Mouse (Mus musculus): ENCODE measurements around the gene B3gnt9. TPM values are rescaled to one million over a fixed set of nuclear protein-coding genes. Genes with fewer than 3 reads are reported as not detected.

B3gnt9 gene
- polyA plus RNA-seq (2016; fragmentation: Nextera tagmentation; extraction: Ambion mirVana): 7.1 and 9.1 TPM in 2 replicates

- WGBS: 1% methylated on average over 14 of the region's 14 CpGs
- peak; percentile 49; the same call in 1 of the 2 replicates for ATAC-seq (ENCODE audit: insufficient number of reproducible peaks, insufficient read depth, low FRiP score, low TSS enrichment)
Observed at GRCm38 (mm10) chr8:105254966-105255350, at the start of gene B3gnt9. Gene B3gnt9 (minus strand): TSS chr8:105255153.

GRCm38 (mm10) chr8:105303874-105304273 lies 48.9 kb upstream of the B3gnt9 start:
- 88% methylated on average over 9 of the region's 9 CpGs for WGBS
- H3K36me3 ChIP-seq: peaks cover 76% of the 10 kb centered on the region

More at GRCm38 (mm10) chr8:105254966-105255350, at the start of gene B3gnt9:
- H3K4me1 ChIP-seq: peaks cover 27% of the 10 kb centered on the region
- H3K9me3 ChIP-seq: no peaks in the 10 kb centered on the region
- peak within 1 kb of the TSS; percentile 73; the same call in 1 of the 2 replicates for H3K27ac ChIP-seq
- H3K36me3 ChIP-seq: peaks cover 23% of the 10 kb centered on the region
- peaks cover 43% of the 10 kb centered on the region for H3K27me3 ChIP-seq
- H3K9ac ChIP-seq: peak within 1 kb of the TSS; percentile 72
- H3K4me3 ChIP-seq: peak within 1 kb of the TSS; percentile 66
- H3K4me2 ChIP-seq (replicated peaks): peak within 1 kb of the TSS; percentile 96

GRCm38 (mm10) chr8:105303396-105303795 lies 48.4 kb upstream of the B3gnt9 start:
- ATAC-seq (ENCODE audit: insufficient number of reproducible peaks, insufficient read depth, low FRiP score, low TSS enrichment): no peak
- no peak overlapping the region for H3K27ac ChIP-seq
- H3K27me3 ChIP-seq: no peaks in the 10 kb centered on the region
- no peak overlapping the region for H3K4me2 ChIP-seq (replicated peaks)
- no peak overlapping the region for H3K9ac ChIP-seq
- H3K36me3 ChIP-seq: peaks cover 72% of the 10 kb centered on the region
- WGBS: 87% methylated on average over 8 of the region's 8 CpGs
- H3K4me3 ChIP-seq: no peak overlapping the region
- H3K4me1 ChIP-seq: peaks cover 32% of the 10 kb centered on the region
- no peaks in the 10 kb centered on the region for H3K9me3 ChIP-seq

More at GRCm38 (mm10) chr8:105303874-105304273, 48.9 kb upstream of the B3gnt9 start:
- Histone ChIP-seq H3K9ac (no peak overlapping the region), H3K9me3 (no peaks in the 10 kb centered on the region), H3K4me3 (no peak overlapping the region), H3K4me2 (replicated peaks) (no peak overlapping the region), H3K4me1 (peaks cover 28% of the 10 kb centered on the region), H3K27ac (0 out of 2 replicates have a peak overlapping the region, but pooled peaks have one; percentile 51), H3K27me3 (no peaks in the 10 kb centered on the region)
- no peak for ATAC-seq (ENCODE audit: insufficient number of reproducible peaks, insufficient read depth, low FRiP score, low TSS enrichment)

GRCm38 (mm10) chr8:105299962-105300361 lies 45.0 kb upstream of the B3gnt9 start:
- Histone ChIP-seq H3K27me3 (no peaks in the 10 kb centered on the region), H3K27ac (no peak overlapping the region), H3K36me3 (peaks cover 54% of the 10 kb centered on the region), H3K4me1 (peaks cover 19% of the 10 kb centered on the region), H3K4me3 (no peak overlapping the region), H3K9me3 (no peaks in the 10 kb centered on the region), H3K4me2 (replicated peaks) (no peak overlapping the region), H3K9ac (no peak overlapping the region)
- whole genome bisulfite sequencing: 92% methylated on average over 8 of the region's 8 CpGs
- no peak for ATAC-seq (ENCODE audit: insufficient number of reproducible peaks, insufficient read depth, low FRiP score, low TSS enrichment)

- Histone ChIP-seq H3K36me3 (peaks cover 45% of the 10 kb centered on the region), H3K9me3 (no peaks in the 10 kb centered on the region), H3K4me3 (peak overlapping the region; percentile 96), H3K4me1 (peaks cover 11% of the 10 kb centered on the region), H3K9ac (peak overlapping the region; percentile 93), H3K27ac (no peak overlapping the region), H3K4me2 (replicated peaks) (peak overlapping the region; percentile 98), H3K27me3 (0 out of 2 replicates have a peak, but pooled peaks cover 3% of the 10 kb centered on the region)
- 55% methylated on average over 18 of the region's 18 CpGs for WGBS
- ATAC-seq (ENCODE audit: insufficient number of reproducible peaks, insufficient read depth, low FRiP score, low TSS enrichment): no peak
Observed at GRCm38 (mm10) chr8:105298351-105299252, 43.6 kb upstream of the B3gnt9 start.

GRCm38 (mm10) chr8:105297511-105298192 lies 42.7 kb upstream of the B3gnt9 start, which contains the start of gene E2f4:
Gene E2f4 (plus strand): TSS chr8:105297663.
- no peaks in the 10 kb centered on the region for H3K9me3 ChIP-seq
- H3K4me3 ChIP-seq: peak within 1 kb of the TSS; percentile 96
- H3K4me2 ChIP-seq (replicated peaks): peak within 1 kb of the TSS; percentile 98
- peaks cover 8% of the 10 kb centered on the region; the same call in 1 of the 2 replicates for H3K27me3 ChIP-seq
- ATAC-seq (ENCODE audit: insufficient number of reproducible peaks, insufficient read depth, low FRiP score, low TSS enrichment): peak; percentile 73
- H3K36me3 ChIP-seq: peaks cover 36% of the 10 kb centered on the region
- WGBS: under 1% methylated on average over 53 of the region's 58 CpGs
- H3K9ac ChIP-seq: peak within 1 kb of the TSS; percentile 93
- H3K27ac ChIP-seq: peak within 1 kb of the TSS; percentile 50; the same call in 1 of the 2 replicates
- peaks cover 11% of the 10 kb centered on the region for H3K4me1 ChIP-seq

GRCm38 (mm10) chr8:105295895-105296573 lies 41.1 kb upstream of the B3gnt9 start, which contains the start of gene Exoc3l:
Gene Exoc3l (minus strand): TSS chr8:105296101.
- Histone ChIP-seq H3K27me3 (peaks cover 8% of the 10 kb centered on the region; the same call in 1 of the 2 replicates), H3K9me3 (no peaks in the 10 kb centered on the region), H3K27ac (no peak within 1 kb of the TSS), H3K36me3 (peaks cover 20% of the 10 kb centered on the region), H3K9ac (no peak within 1 kb of the TSS), H3K4me1 (peaks cover 11% of the 10 kb centered on the region), H3K4me2 (replicated peaks) (peak within 1 kb of the TSS; percentile 98), H3K4me3 (peak within 1 kb of the TSS; percentile 96)
- ATAC-seq (ENCODE audit: insufficient number of reproducible peaks, insufficient read depth, low FRiP score, low TSS enrichment): no peak
- WGBS: 66% methylated on average over 11 of the region's 11 CpGs

GRCm38 (mm10) chr8:105295256-105295655 lies 40.3 kb upstream of the B3gnt9 start:
- Histone ChIP-seq H3K9me3 (no peaks in the 10 kb centered on the region), H3K4me1 (peaks cover 17% of the 10 kb centered on the region), H3K36me3 (peaks cover 12% of the 10 kb centered on the region), H3K4me2 (replicated peaks) (no peak overlapping the region), H3K27ac (no peak overlapping the region), H3K4me3 (no peak overlapping the region), H3K9ac (no peak overlapping the region), H3K27me3 (peaks cover 14% of the 10 kb centered on the region)
- no peak for ATAC-seq (ENCODE audit: insufficient number of reproducible peaks, insufficient read depth, low FRiP score, low TSS enrichment)
- WGBS: 73% methylated on average over 11 of the region's 11 CpGs

GRCm38 (mm10) chr8:105294776-105295175 lies 39.8 kb upstream of the B3gnt9 start:
- no peak overlapping the region for H3K4me3 ChIP-seq
- H3K4me2 ChIP-seq (replicated peaks): 0 out of 2 replicates have a peak overlapping the region, but pooled peaks have one; percentile 8
- no peak for ATAC-seq (ENCODE audit: insufficient number of reproducible peaks, insufficient read depth, low FRiP score, low TSS enrichment)
- no peak overlapping the region for H3K27ac ChIP-seq
- peaks cover 22% of the 10 kb centered on the region for H3K4me1 ChIP-seq
- peaks cover 19% of the 10 kb centered on the region for H3K27me3 ChIP-seq
- peaks cover 7% of the 10 kb centered on the region for H3K36me3 ChIP-seq
- H3K9me3 ChIP-seq: no peaks in the 10 kb centered on the region
- H3K9ac ChIP-seq: no peak overlapping the region
- 62% methylated on average over 9 of the region's 9 CpGs for WGBS

GRCm38 (mm10) chr8:105293405-105293804 lies 38.5 kb upstream of the B3gnt9 start:
- H3K36me3 ChIP-seq: no peaks in the 10 kb centered on the region
- H3K4me1 ChIP-seq: peaks cover 22% of the 10 kb centered on the region
- H3K27ac ChIP-seq: no peak overlapping the region
- no peak overlapping the region for H3K4me3 ChIP-seq
- 68% methylated on average over 19 of the region's 19 CpGs for WGBS
- ATAC-seq (ENCODE audit: insufficient number of reproducible peaks, insufficient read depth, low FRiP score, low TSS enrichment): no peak
- no peaks in the 10 kb centered on the region for H3K9me3 ChIP-seq
- no peak overlapping the region for H3K9ac ChIP-seq
- peaks cover 19% of the 10 kb centered on the region for H3K27me3 ChIP-seq
- H3K4me2 ChIP-seq (replicated peaks): no peak overlapping the region

- no peak overlapping the region for H3K27ac ChIP-seq
- WGBS: 78% methylated on average over 7 of the region's 7 CpGs
- ATAC-seq (ENCODE audit: insufficient number of reproducible peaks, insufficient read depth, low FRiP score, low TSS enrichment): no peak
- H3K9ac ChIP-seq: no peak overlapping the region
- peaks cover 24% of the 10 kb centered on the region for H3K4me1 ChIP-seq
- H3K4me3 ChIP-seq: no peak overlapping the region
- H3K4me2 ChIP-seq (replicated peaks): no peak overlapping the region
- no peaks in the 10 kb centered on the region for H3K9me3 ChIP-seq
- H3K27me3 ChIP-seq: peaks cover 19% of the 10 kb centered on the region
- no peaks in the 10 kb centered on the region for H3K36me3 ChIP-seq
Observed at GRCm38 (mm10) chr8:105292471-105292870, 37.5 kb upstream of the B3gnt9 start.

Data from embryonic facial prominence, embryonic 12.5 days (tissue).